Mouse (Mus musculus) myocyte (in vitro differentiated cells): ENCODE measurements around the gene Ctcfl. TPM values are rescaled to one million over a fixed set of nuclear protein-coding genes. Genes with fewer than 3 reads are reported as not detected.

Source experiments
- H3K27me3 ChIP-seq: one replicate; pipeline ENCODE4 v1.6.1; 2011; ENCODE audit not compliant: control insufficient read depth, insufficient read depth, insufficient read length
- H3K36me3 ChIP-seq: one replicate; pipeline ENCODE4 v1.6.1; 2011; ENCODE audit not compliant: control insufficient read depth, insufficient read depth
- H3K4me2 ChIP-seq: one replicate; pipeline ENCODE4 v1.6.1; 2011; ENCODE audit warnings: low read depth, control low read depth
- H3K4me3 ChIP-seq: one replicate; pipeline ENCODE4 v1.5.1; 2011; ENCODE audit warnings: mild to moderate bottlenecking, control low read depth, moderate library complexity
- H3K79me2 ChIP-seq: one replicate; pipeline ENCODE4 v1.6.1; 2011; ENCODE audit not compliant: control insufficient read depth, insufficient read depth
- H3ac ChIP-seq: one replicate; pipeline ENCODE4 v1.6.1; 2011; ENCODE audit not compliant: control insufficient read depth, insufficient read length
- CEBPB ChIP-seq: IDR thresholded peaks from 2 replicates; pipeline ENCODE4 v1.6.1; 2011; ENCODE audit warnings: mild to moderate bottlenecking, moderate library complexity; ENCODE audit not compliant: poor library complexity, insufficient read depth, severe bottlenecking
- E2F4 ChIP-seq: IDR thresholded peaks from one replicate; pipeline ENCODE4 v1.6.1; 2011; ENCODE audit warnings: mild to moderate bottlenecking, control low read depth, moderate library complexity; ENCODE audit not compliant: insufficient read depth
- MAX ChIP-seq: IDR thresholded peaks from one replicate; pipeline ENCODE4 v1.6.1; 2011; ENCODE audit warnings: low read depth, mild to moderate bottlenecking, control low read depth
- MYOD1 ChIP-seq, 3 experiments: IDR thresholded peaks; one replicate each; pipeline ENCODE4 v1.6.1; 2011; ENCODE audit warnings: control low read depth in 2 of 3, low read depth in 2 of 3, mild to moderate bottlenecking in 2 of 3, moderate library complexity in 1 of 3; ENCODE audit not compliant: insufficient read length in 2 of 3, control insufficient read depth in 1 of 3
- MYOG ChIP-seq, 3 experiments: IDR thresholded peaks; one replicate each; pipeline ENCODE4 v1.6.1; 2011; ENCODE audit warnings: control low read depth in 2 of 3, low read depth in 2 of 3, mild to moderate bottlenecking in 2 of 3; ENCODE audit not compliant: insufficient read length in 2 of 3, control insufficient read depth in 1 of 3, insufficient read depth in 1 of 3
- POLR2A ChIP-seq: IDR thresholded peaks from one replicate; pipeline ENCODE4 v1.6.1; 2011; ENCODE audit warnings: low read depth, mild to moderate bottlenecking, control low read depth, moderate library complexity; ENCODE audit not compliant: insufficient read length
- POLR2AphosphoS2 ChIP-seq: IDR thresholded peaks from one replicate; pipeline ENCODE4 v1.6.1; 2011; ENCODE audit warnings: low read depth, control low read depth; ENCODE audit not compliant: insufficient read length
- REST ChIP-seq: IDR thresholded peaks from one replicate; pipeline ENCODE4 v1.6.1; 2011; ENCODE audit warnings: mild to moderate bottlenecking, control low read depth, moderate library complexity; ENCODE audit not compliant: insufficient read depth, insufficient read length
- SRF ChIP-seq: IDR thresholded peaks from one replicate; pipeline ENCODE4 v1.6.1; 2011; ENCODE audit warnings: low read depth; ENCODE audit not compliant: control insufficient read depth, insufficient read length
- TCF12 ChIP-seq: IDR thresholded peaks from one replicate; pipeline ENCODE4 v1.6.1; 2011; ENCODE audit warnings: mild to moderate bottlenecking, control low read depth; ENCODE audit not compliant: poor library complexity, insufficient read depth, severe bottlenecking
- TCF3 ChIP-seq: IDR thresholded peaks from one replicate; pipeline ENCODE4 v1.6.1; 2011; ENCODE audit warnings: low read depth, control low read depth; ENCODE audit not compliant: insufficient read length
- USF1 ChIP-seq: IDR thresholded peaks from one replicate; pipeline ENCODE4 v1.6.1; 2011; ENCODE audit warnings: low read depth, mild to moderate bottlenecking, control low read depth, moderate library complexity
- polyA plus RNA-seq: library from polyadenylated mRNA; unstranded; fragments of >200 nt; fragmentation: generic; extraction: Trizol; gene quantifications from one replicate; pipeline ENCODE4 v1.2.1, GENCODE M21; 2012; ENCODE audit warnings: missing spikeins

The Ctcfl gene
- polyA plus RNA-seq, 1 experiment = not detected

DNA sequence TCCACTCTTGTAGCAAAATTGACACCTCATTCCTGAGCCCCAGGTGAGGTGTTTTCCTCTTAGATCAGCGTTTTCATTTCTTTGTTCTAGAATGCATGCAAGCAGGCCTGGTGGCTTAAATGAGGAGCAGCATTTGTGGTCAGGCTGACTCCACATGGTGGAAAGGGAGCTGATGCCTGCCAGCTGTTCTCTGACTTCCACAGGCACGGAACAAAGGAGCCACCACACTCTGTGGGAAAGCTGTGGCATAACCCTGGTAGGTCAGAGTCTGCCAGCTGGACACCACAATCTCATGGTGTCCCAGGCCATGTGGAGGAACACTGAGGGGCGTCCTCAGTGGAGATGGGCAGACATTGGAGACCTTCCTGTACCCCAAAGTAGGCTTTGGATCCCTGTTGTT is 26.5 kb upstream of the Ctcfl start:
- no peaks in the 10 kb centered on the region for H3K79me2 ChIP-seq
- H3K4me2 ChIP-seq = no peak overlapping the region
- H3K27me3 ChIP-seq = peaks cover 57% of the 10 kb centered on the region
- H3K4me3 ChIP-seq = no peak overlapping the region
- H3ac ChIP-seq = no peak overlapping the region
- TF ChIP-seq MAX (no peak), MYOD1 (IDR thresholded peaks at IDR 0.05; ENCODE audit: control insufficient read depth in 1 of 3, insufficient read length in 2 of 3, low read depth in 2 of 3) (peak in 2 of 3 experiments; percentile 47 to 54), MYOG (IDR thresholded peaks at IDR 0.05; ENCODE audit: control insufficient read depth in 1 of 3, insufficient read depth in 1 of 3, insufficient read length in 2 of 3, low read depth in 2 of 3) (peak in 1 of 3 experiments; percentile 34)
- no peaks in the 10 kb centered on the region for H3K36me3 ChIP-seq

DNA sequence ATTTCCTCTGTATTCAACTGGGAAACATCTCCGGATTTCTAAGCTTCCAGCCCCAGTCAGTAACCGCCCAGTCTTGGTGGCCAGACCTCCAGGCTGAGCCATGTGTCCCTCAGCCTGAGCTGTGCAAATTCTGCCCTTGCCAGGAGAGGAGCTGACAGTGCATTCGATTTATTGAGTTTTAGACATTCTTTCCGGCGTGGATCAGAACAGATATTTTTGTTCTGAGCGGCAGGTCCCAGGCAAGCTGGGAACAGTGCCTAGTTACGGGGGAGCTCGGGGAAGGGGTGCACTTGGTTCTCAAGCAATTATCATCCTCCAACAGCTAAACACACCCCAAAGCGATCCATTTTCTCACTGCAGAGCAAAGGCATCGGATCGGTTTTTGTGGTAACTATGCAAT is 24.3 kb upstream of the Ctcfl start:
- Histone ChIP-seq H3K27me3 (peaks cover 50% of the 10 kb centered on the region), H3K4me3 (no peak overlapping the region), H3K36me3 (no peaks in the 10 kb centered on the region), H3K79me2 (no peaks in the 10 kb centered on the region), H3K4me2 (no peak overlapping the region), H3ac (no peak overlapping the region)
- TF ChIP-seq CEBPB (no peak), USF1 (no peak), MAX (no peak), REST (no peak)

DNA sequence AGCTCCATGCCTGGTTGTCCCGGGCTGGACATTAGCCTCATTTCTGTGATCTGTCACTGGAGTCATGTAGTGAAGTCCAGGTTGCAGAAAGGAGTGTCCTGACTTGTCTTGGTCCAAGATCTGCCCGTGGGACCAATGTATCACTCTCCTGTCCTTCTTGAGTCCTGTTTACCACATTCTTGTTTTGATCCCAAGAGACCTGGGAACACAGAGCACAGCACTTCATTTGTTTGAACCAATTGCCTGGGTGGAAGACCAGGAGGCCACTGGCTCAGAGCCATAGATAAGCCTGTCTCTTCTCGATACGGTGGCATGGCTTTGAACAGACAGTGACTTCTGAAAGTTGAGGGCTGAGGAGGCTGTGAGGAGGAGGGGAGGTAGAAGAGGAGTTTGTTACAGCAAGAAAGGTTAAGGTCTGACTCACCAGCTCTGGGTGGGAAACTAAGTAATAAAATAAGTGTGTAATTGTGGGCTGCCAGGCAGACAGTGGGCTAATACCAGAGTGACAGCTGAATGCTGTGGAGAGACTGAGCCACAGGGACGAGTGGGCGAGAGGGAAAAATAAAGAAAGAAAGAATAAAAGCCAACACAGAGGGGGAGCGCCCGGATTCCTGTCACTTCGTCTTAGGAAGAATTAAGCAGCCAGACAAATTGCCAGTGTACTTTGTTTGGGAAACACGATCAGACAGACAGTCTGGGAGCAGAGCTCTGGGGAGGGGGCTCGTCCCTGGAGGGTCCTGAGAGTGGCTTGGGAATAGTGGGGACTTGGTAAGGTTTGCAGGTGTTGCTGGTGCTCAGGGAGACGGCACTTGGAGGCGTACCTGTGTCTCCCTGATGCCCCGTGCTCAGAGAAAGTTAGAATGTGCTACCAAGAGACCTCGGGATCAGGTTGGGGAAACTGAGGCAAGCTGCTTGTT is 19.3 kb upstream of the Ctcfl start:
- no peak overlapping the region for H3K4me2 ChIP-seq
- TF ChIP-seq POLR2A (no peak), MYOD1 (IDR thresholded peaks at IDR 0.05; ENCODE audit: control insufficient read depth in 1 of 3, insufficient read length in 2 of 3, low read depth in 2 of 3) (peak in 1 of 3 experiments; percentile 33), MYOG (IDR thresholded peaks at IDR 0.05; ENCODE audit: control insufficient read depth in 1 of 3, insufficient read depth in 1 of 3, insufficient read length in 2 of 3, low read depth in 2 of 3) (no peak), USF1 (no peak), REST (no peak)
- H3ac ChIP-seq = no peak overlapping the region
- no peaks in the 10 kb centered on the region for H3K36me3 ChIP-seq
- no peaks in the 10 kb centered on the region for H3K79me2 ChIP-seq
- H3K4me3 ChIP-seq = no peak overlapping the region
- peaks cover 14% of the 10 kb centered on the region for H3K27me3 ChIP-seq

DNA sequence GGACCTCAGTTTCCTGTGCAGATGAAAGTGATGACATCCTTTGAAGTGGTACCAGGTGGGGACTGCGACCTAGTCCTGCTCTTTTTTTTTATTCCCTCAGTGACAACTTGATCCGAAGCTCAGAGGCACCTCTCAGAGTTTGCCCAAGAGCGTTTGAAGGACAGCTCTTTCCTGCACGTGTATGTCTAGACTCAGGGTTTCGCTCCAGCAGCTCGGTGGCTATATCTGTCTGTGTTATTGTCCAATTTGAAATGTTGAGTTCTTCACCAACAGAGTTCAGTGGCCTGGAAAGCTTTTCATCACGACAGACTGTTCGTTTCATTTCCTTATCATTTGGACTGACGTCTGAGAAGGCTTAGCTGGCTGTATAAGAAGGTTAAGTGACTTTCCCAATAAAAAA is 15.4 kb upstream of the Ctcfl start:
- Histone ChIP-seq H3K4me2 (no peak overlapping the region), H3K79me2 (no peaks in the 10 kb centered on the region), H3ac (no peak overlapping the region), H3K36me3 (no peaks in the 10 kb centered on the region), H3K4me3 (no peak overlapping the region), H3K27me3 (no peaks in the 10 kb centered on the region)
- no peak for TF ChIP-seq POLR2AphosphoS2
- TF ChIP-seq MYOG (IDR thresholded peaks at IDR 0.05; ENCODE audit: control insufficient read depth in 1 of 3, insufficient read depth in 1 of 3, insufficient read length in 2 of 3, low read depth in 2 of 3) = no peak
- no peak for TF ChIP-seq E2F4
- no peak for TF ChIP-seq TCF3
- TF ChIP-seq USF1 = no peak
- no peak for TF ChIP-seq TCF12
- no peak for TF ChIP-seq MAX

DNA sequence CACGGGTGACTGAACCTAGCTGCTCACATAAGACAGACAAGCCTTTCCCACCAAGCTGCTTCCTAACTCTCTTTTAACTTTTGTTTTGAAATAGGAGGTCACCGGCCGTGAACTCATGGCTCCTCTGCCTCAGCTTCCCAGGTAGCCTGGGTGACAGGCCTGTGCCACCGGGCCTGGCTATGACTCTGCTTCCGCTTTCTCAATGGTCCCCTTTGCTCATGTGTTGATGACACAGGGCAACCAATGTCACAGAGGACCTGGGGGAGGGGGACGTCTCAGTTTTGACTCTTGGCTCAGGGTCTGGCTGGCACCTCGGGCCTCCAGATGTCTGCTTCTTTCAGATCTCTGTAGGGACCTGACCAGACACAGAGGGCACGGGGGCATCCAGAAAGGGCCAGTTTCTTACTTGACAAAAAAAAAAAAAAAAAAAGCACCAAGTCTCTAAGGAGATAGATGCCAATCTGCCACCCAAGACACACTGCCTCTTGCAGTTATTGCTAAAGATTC is 13.5 kb upstream of the Ctcfl start:
- TF ChIP-seq REST (no peak), TCF12 (no peak), E2F4 (no peak)
- H3ac ChIP-seq = no peak overlapping the region

DNA sequence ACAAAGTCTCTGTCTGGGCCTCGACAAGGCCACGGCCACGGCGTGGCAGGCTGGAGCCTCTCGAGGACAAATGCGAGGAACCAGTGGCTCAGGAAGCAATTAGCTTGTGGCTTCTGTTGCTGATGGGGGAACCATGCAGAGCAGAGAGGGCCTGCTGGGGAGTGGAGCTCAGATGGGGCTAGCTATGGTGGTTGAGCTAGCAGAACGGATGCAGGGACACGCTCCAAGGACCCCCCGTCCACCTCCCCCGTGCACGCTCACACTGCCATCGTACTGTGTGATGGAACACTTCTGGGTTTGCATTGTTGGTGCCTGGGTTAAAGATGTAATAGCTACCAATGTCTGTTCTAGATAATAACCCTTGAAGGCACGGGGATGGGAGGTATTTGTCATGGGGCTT is 12.9 kb upstream of the Ctcfl start:
- H3K27me3 ChIP-seq = no peaks in the 10 kb centered on the region
- no peak overlapping the region for H3ac ChIP-seq
- H3K4me2 ChIP-seq = no peak overlapping the region
- H3K79me2 ChIP-seq = no peaks in the 10 kb centered on the region
- no peak overlapping the region for H3K4me3 ChIP-seq
- TF ChIP-seq E2F4 (no peak), POLR2A (no peak), SRF (no peak), MAX (no peak), CEBPB (no peak), POLR2AphosphoS2 (no peak), USF1 (no peak)
- H3K36me3 ChIP-seq = no peaks in the 10 kb centered on the region

More for the DNA sequence above, 13.5 kb upstream of the Ctcfl start:
- Histone ChIP-seq H3K79me2 (no peaks in the 10 kb centered on the region), H3K4me2 (no peak overlapping the region), H3K36me3 (no peaks in the 10 kb centered on the region), H3K27me3 (no peaks in the 10 kb centered on the region), H3K4me3 (no peak overlapping the region)
